Mouse (Mus musculus) right cerebral cortex, postnatal 4 days (tissue): Measurements from ENCODE around the gene Mier2.

Experiments used
- DNase-seq: peaks from one replicate; pipeline ENCODE4 v3.0.0-alpha.2; 2022

The Mier2 gene

GRCm38 (mm10) chr10:79574350-79574749, 19.4 kb upstream of the Mier2 start:
- DNase-seq: no peak

GRCm38 (mm10) chr10:79573611-79574010, 18.6 kb upstream of the Mier2 start:
- no peak for DNase-seq

- no peak for DNase-seq
These were observed 16.3 kb upstream of the Mier2 start for GRCm38 (mm10) chr10:79571314-79571713.

- no peak for DNase-seq
These were observed 14.9 kb upstream of the Mier2 start for GRCm38 (mm10) chr10:79569921-79570320.

- DNase-seq: no peak
These were observed 4.7 kb upstream of the Mier2 start for GRCm38 (mm10) chr10:79559716-79560115.

GRCm38 (mm10) chr10:79557496-79557895, 2.5 kb upstream of the Mier2 start:
- no peak for DNase-seq

GRCm38 (mm10) chr10:79556951-79557350, 2.0 kb upstream of the Mier2 start:
- no peak for DNase-seq

GRCm38 (mm10) chr10:79555238-79555724, 282 bp upstream of the Mier2 start:
- DNase-seq: no peak

- DNase-seq: no peak
These were observed 1.3 kb downstream of the Mier2 start for GRCm38 (mm10) chr10:79553691-79554090.

- no peak for DNase-seq
These were observed 1.8 kb downstream of the Mier2 start for GRCm38 (mm10) chr10:79553176-79553575.

GRCm38 (mm10) chr10:79552531-79552930, 2.5 kb downstream of the Mier2 start:
- DNase-seq: no peak

GRCm38 (mm10) chr10:79550366-79550765, 4.6 kb downstream of the Mier2 start:
- no peak for DNase-seq

- peak; percentile 1 for DNase-seq
These were observed 5.9 kb downstream of the Mier2 start for GRCm38 (mm10) chr10:79548971-79549723.

GRCm38 (mm10) chr10:79548546-79548945, 6.5 kb downstream of the Mier2 start:
- no peak for DNase-seq

GRCm38 (mm10) chr10:79547148-79547675, 7.8 kb downstream of the Mier2 start:
- no peak for DNase-seq

- DNase-seq: no peak
These were observed 8.5 kb downstream of the Mier2 start for GRCm38 (mm10) chr10:79546483-79546882.

- no peak for DNase-seq
These were observed 9.1 kb downstream of the Mier2 start for GRCm38 (mm10) chr10:79545891-79546290.

- no peak for DNase-seq
These were observed 10.4 kb downstream of the Mier2 start for GRCm38 (mm10) chr10:79544631-79545030.

- DNase-seq: no peak
These were observed 11.0 kb downstream of the Mier2 start for GRCm38 (mm10) chr10:79543884-79544597.

GRCm38 (mm10) chr10:79542171-79542570, 12.8 kb downstream of the Mier2 start:
- peak; percentile 8 for DNase-seq

- DNase-seq: peak; percentile 2
These were observed 13.5 kb downstream of the Mier2 start for GRCm38 (mm10) chr10:79541522-79541921.

- peak; percentile 3 for DNase-seq
These were observed 14.3 kb downstream of the Mier2 start for GRCm38 (mm10) chr10:79540746-79541145.

- DNase-seq: peak; percentile 1
These were observed 15.1 kb downstream of the Mier2 start for GRCm38 (mm10) chr10:79539701-79540495.
